16 mouse cellular contexts compared by ENCODE assay signal in the genomic region with DNA sequence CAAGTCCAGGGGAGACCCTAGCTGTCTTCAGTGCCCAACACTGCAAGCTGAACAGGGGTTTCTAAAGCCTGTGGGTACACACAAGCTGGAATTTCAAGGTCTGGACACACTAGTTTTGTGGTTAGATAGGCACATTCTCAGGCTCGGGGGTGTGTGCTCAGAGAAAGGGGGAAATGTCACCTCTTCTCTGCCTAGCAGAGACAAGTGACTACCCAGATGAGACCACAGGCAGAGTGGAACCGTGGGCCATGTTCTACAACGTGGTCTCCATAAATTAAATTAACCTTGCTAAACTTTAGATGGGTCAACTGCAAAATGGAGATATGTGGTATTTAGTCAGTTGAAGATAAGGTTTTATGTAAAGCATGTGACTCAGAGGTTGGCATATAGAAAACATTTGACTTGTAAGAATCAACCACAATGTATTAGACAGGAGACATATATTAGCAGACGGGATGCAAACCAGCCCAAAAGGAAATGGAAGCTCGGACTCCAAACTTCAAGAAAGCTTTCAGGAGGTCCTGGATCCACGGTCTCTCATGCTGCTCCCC. TPM values are rescaled to one million over a fixed set of nuclear protein-coding genes. Genes with fewer than 3 reads are reported as not detected.
DNase-seq lines count a peak whose midpoint lies in the region; ATAC-seq and TF ChIP-seq lines count a peak whose summit lies in the region.
"Had no signal": no experiment of that assay in that cellular context is flagged by ENCODE, and none has a peak within 500 bp of the region (broad histone marks: within the 10 kb centered on the region; RNA-seq: fewer than 3 reads in every experiment).

No protein-coding gene starts in this region.

- H3K4me1 ChIP-seq in heart, embryonic 12.5 days (replicated peaks) = peaks cover 11% of the 10 kb centered on the region
- peaks cover 42% of the 10 kb centered on the region for H3K4me1 ChIP-seq in G1E (ENCODE audit: insufficient read depth, low read depth, low read length)
- H3K4me1 ChIP-seq in intestine, embryonic 16.5 days (ENCODE audit: control insufficient read depth, insufficient read depth, low read length) = 0 out of 2 replicates have a peak, but pooled peaks cover 4% of the 10 kb centered on the region

- no peak overlapping the region for H3K4me2 ChIP-seq in heart, embryonic 12.5 days
- H3K4me2 ChIP-seq in intestine, embryonic 16.5 days (ENCODE audit: low read depth, low read length) = no peak overlapping the region; the same call in 1 of the 2 replicates

- H3K9me3 ChIP-seq in heart, embryonic 12.5 days (replicated peaks) = no peaks in the 10 kb centered on the region
- H3K9me3 ChIP-seq in G1E (replicated peaks) = no peaks in the 10 kb centered on the region
- no peaks in the 10 kb centered on the region for H3K9me3 ChIP-seq in intestine, embryonic 16.5 days (ENCODE audit: control insufficient read depth, low read length)
- H3K9me3 ChIP-seq: embryonic facial prominence, embryonic 13.5 days; limb, embryonic 15.5 days; megakaryocyte, embryonic 14.5 days; midbrain, embryonic 15.5 days had no signal

- peaks cover 11% of the 10 kb centered on the region for H3K36me3 ChIP-seq in heart, embryonic 12.5 days
- peaks cover 24% of the 10 kb centered on the region for H3K36me3 ChIP-seq in G1E (replicated peaks)
- H3K36me3 ChIP-seq in intestine, embryonic 16.5 days (ENCODE audit: control insufficient read depth, insufficient read depth, low read length) = no peaks in the 10 kb centered on the region
- H3K36me3 ChIP-seq: embryonic facial prominence, embryonic 13.5 days had no signal

- no peak overlapping the region for H3K27ac ChIP-seq in heart, embryonic 12.5 days (ENCODE audit: poor library complexity, severe bottlenecking)
- H3K27ac ChIP-seq in intestine, embryonic 16.5 days (ENCODE audit: low read length) = no peak overlapping the region
- H3K27ac ChIP-seq: embryonic facial prominence, embryonic 13.5 days; layer of hippocampus, adult 2 months; limb, embryonic 15.5 days; midbrain, embryonic 15.5 days had no signal

- H3K27me3 ChIP-seq in heart, embryonic 12.5 days (replicated peaks) = no peaks in the 10 kb centered on the region
- no peaks in the 10 kb centered on the region for H3K27me3 ChIP-seq in G1E (ENCODE audit: insufficient read depth, low read length)
- H3K27me3 ChIP-seq in intestine, embryonic 16.5 days (replicated peaks; ENCODE audit: control insufficient read depth, insufficient read depth, low read length) = no peaks in the 10 kb centered on the region
- H3K27me3 ChIP-seq: limb, embryonic 15.5 days; midbrain, embryonic 15.5 days had no signal

- TF ChIP-seq CTCF in G1E (IDR thresholded peaks at IDR 0.05; ENCODE audit: low read depth, low read length) = no peak

- H3K4me3 ChIP-seq in heart, embryonic 12.5 days = no peak overlapping the region
- H3K4me3 ChIP-seq in G1E (ENCODE audit: low read depth, low read length) = no peak overlapping the region; the same call in 1 of the 2 replicates
- H3K4me3 ChIP-seq in intestine, embryonic 16.5 days (ENCODE audit: low read length) = no peak overlapping the region
- H3K4me3 ChIP-seq: megakaryocyte, embryonic 14.5 days; myocyte had no signal

- peak; percentile 22 for ATAC-seq in heart, embryonic 12.5 days (ENCODE audit: insufficient number of reproducible peaks, low FRiP score)
- ATAC-seq in G1E (ENCODE audit: extremely low read depth, insufficient number of reproducible peaks, low FRiP score, poor library complexity, severe bottlenecking) = peak; percentile 65
- peak; percentile 21; the same call in 1 of the 2 replicates for ATAC-seq in intestine, embryonic 16.5 days
- ATAC-seq in megakaryocyte progenitor cell, adult 5-6 weeks (replicated peaks; ENCODE audit: poor library complexity) = peak; percentile 38
- ATAC-seq: forebrain, postnatal 0 days; inflammation-experienced regulatory T-cells, adult 6 months had no signal

- DNase-seq in heart, postnatal 4 days = no peak
- peak; percentile 44 for DNase-seq in G1E (ENCODE audit: low spot score)
- no peak for DNase-seq in cerebellum, adult 11 months
- DNase-seq in c-Kit-positive CD71-positive TER-119-positive erythroid progenitor cells, embryonic 14.5 days (ENCODE audit: low spot score) = no peak
- no peak for DNase-seq in thymus, postnatal 14 days
- DNase-seq: forebrain, postnatal 0 days had no signal

- no peak overlapping the region for H3K9ac ChIP-seq in heart, embryonic 12.5 days
- H3K9ac ChIP-seq in intestine, embryonic 16.5 days (ENCODE audit: low read depth, low read length) = no peak overlapping the region
- H3K9ac ChIP-seq: limb, embryonic 15.5 days had no signal

- WGBS in heart, embryonic 12.5 days = 67% methylated on average over 6 of the region's 6 CpGs
- WGBS in intestine, embryonic 16.5 days = 73% methylated on average over 6 of the region's 6 CpGs

RNA-seq across cellular contexts. Expression of gene Ttc39a, which starts 13.1 kb away (rescaled TPM):
- polyA plus RNA-seq in heart, embryonic 12.5 days (2016; fragmentation: Nextera tagmentation; extraction: Ambion mirVana) = 11.6 and 11.8 TPM in 2 replicates
- 1 to 10 TPM; 3.3 to 4.1 TPM for total RNA-seq in heart, postnatal 4 days (2021)
- total RNA-seq in G1E (2014; fragmentation: Nextera tagmentation) (38.9 and 50.2 TPM in 2 replicates), G1E (2017) (40.4 and 48.0 TPM in 2 replicates)
- 28.9 and 30.9 TPM in 2 replicates for polyA plus RNA-seq in G1E (2012)
- 18.7 and 19.8 TPM in 2 replicates for polyA plus RNA-seq in intestine, embryonic 16.5 days (2015; fragmentation: Nextera tagmentation; extraction: Ambion mirVana)
- total RNA-seq in megakaryocyte progenitor cell, adult 5-6 weeks (2015) = 0.64 and 1.2 TPM in 2 replicates
- 0.98 and 4.0 TPM in 2 replicates for total RNA-seq in megakaryocyte progenitor cell, adult 5-6 weeks (2017)

Comparison
In these comparisons a context has a peak if more than half of its experiments do, and no peak if none do; other contexts are left out.
1. RNA of gene Ttc39a, which starts 13.1 kb away (total RNA-seq): 38.9 to 50.2 TPM in G1E; 3.3 to 4.1 TPM in heart, postnatal 4 days and 0.64 to 4.0 TPM in megakaryocyte progenitor cell, adult 5-6 weeks; every median in the first group is over 4 times any median in the second.
2. Peak in every context shown above with its lines, with median percentiles within 50 percentile points of each other: ATAC-seq.